Mouse (Mus musculus): Measurements from ENCODE around the gene Gm136. TPM values are rescaled to one million over a fixed set of nuclear protein-coding genes. Genes with fewer than 3 reads are reported as not detected.

The Gm136 gene
- not detected in 2 replicates for polyA plus RNA-seq (2015; fragmentation: Nextera tagmentation; extraction: Ambion mirVana)

- Histone ChIP-seq H3K4me1 (replicated peaks) (no peaks in the 10 kb centered on the region), H3K4me3 (replicated peaks) (no peak within 1 kb of the TSS), H3K9ac (no peak within 1 kb of the TSS), H3K27me3 (no peaks in the 10 kb centered on the region), H3K4me2 (no peak within 1 kb of the TSS), H3K27ac (replicated peaks) (no peak within 1 kb of the TSS), H3K9me3 (replicated peaks) (no peaks in the 10 kb centered on the region), H3K36me3 (replicated peaks) (no peaks in the 10 kb centered on the region)
- no peak for ATAC-seq (ENCODE audit: insufficient read depth)
- 29% methylated on average over 1 of the region's 1 CpGs for WGBS (ENCODE audit: insufficient replicate concordance)
Measured at GRCm38 (mm10) chr4:34756163-34756562, at the start of gene Gm136. TSS of gene Gm136 (minus strand) at chr4:34756263.

GRCm38 (mm10) chr4:34801166-34802034, 45.3 kb upstream of the Gm136 start:
- no peak overlapping the region for H3K27ac ChIP-seq (replicated peaks)
- H3K4me1 ChIP-seq (replicated peaks) = no peaks in the 10 kb centered on the region
- no peak overlapping the region for H3K4me3 ChIP-seq (replicated peaks)
- H3K9ac ChIP-seq = no peak overlapping the region
- 74% methylated on average over 14 of the region's 14 CpGs for WGBS (ENCODE audit: insufficient replicate concordance)
- H3K4me2 ChIP-seq = no peak overlapping the region
- peaks cover 11% of the 10 kb centered on the region for H3K36me3 ChIP-seq (replicated peaks)
- ATAC-seq (ENCODE audit: insufficient read depth) = no peak
- no peaks in the 10 kb centered on the region for H3K9me3 ChIP-seq (replicated peaks)
- no peaks in the 10 kb centered on the region for H3K27me3 ChIP-seq

GRCm38 (mm10) chr4:34798005-34798404, 41.9 kb upstream of the Gm136 start:
- H3K9me3 ChIP-seq (replicated peaks) = no peaks in the 10 kb centered on the region
- H3K36me3 ChIP-seq (replicated peaks) = no peaks in the 10 kb centered on the region

GRCm38 (mm10) chr4:34797294-34797983, 41.4 kb upstream of the Gm136 start:
- Histone ChIP-seq H3K27ac (replicated peaks) (no peak overlapping the region), H3K27me3 (no peaks in the 10 kb centered on the region), H3K9ac (no peak overlapping the region), H3K4me1 (replicated peaks) (no peaks in the 10 kb centered on the region; the same call in 1 of the 2 replicates), H3K36me3 (replicated peaks) (no peaks in the 10 kb centered on the region), H3K4me3 (replicated peaks) (no peak overlapping the region), H3K4me2 (no peak overlapping the region), H3K9me3 (replicated peaks) (no peaks in the 10 kb centered on the region)
- ATAC-seq (ENCODE audit: insufficient read depth) = no peak
- WGBS (ENCODE audit: insufficient replicate concordance) = 62% methylated on average over 8 of the region's 8 CpGs

More at GRCm38 (mm10) chr4:34798005-34798404, 41.9 kb upstream of the Gm136 start:
- no peak for ATAC-seq (ENCODE audit: insufficient read depth)
- WGBS (ENCODE audit: insufficient replicate concordance) = 71% methylated on average over 2 of the region's 2 CpGs
- Histone ChIP-seq H3K9ac (no peak overlapping the region), H3K27me3 (no peaks in the 10 kb centered on the region), H3K4me1 (replicated peaks) (no peaks in the 10 kb centered on the region; the same call in 1 of the 2 replicates), H3K27ac (replicated peaks) (no peak overlapping the region), H3K4me2 (no peak overlapping the region), H3K4me3 (replicated peaks) (no peak overlapping the region)

GRCm38 (mm10) chr4:34796294-34796693, 40.2 kb upstream of the Gm136 start:
- H3K9me3 ChIP-seq (replicated peaks) = no peaks in the 10 kb centered on the region
- ATAC-seq (ENCODE audit: insufficient read depth) = no peak
- H3K4me2 ChIP-seq = no peak overlapping the region
- H3K4me3 ChIP-seq (replicated peaks) = no peak overlapping the region
- 78% methylated on average over 5 of the region's 5 CpGs for WGBS (ENCODE audit: insufficient replicate concordance)
- H3K27me3 ChIP-seq = no peaks in the 10 kb centered on the region
- H3K9ac ChIP-seq = no peak overlapping the region
- no peaks in the 10 kb centered on the region for H3K36me3 ChIP-seq (replicated peaks)
- no peaks in the 10 kb centered on the region; the same call in 1 of the 2 replicates for H3K4me1 ChIP-seq (replicated peaks)
- H3K27ac ChIP-seq (replicated peaks) = no peak overlapping the region

- 55% methylated on average over 3 of the region's 3 CpGs for WGBS (ENCODE audit: insufficient replicate concordance)
- no peaks in the 10 kb centered on the region for H3K27me3 ChIP-seq
- H3K9me3 ChIP-seq (replicated peaks) = no peaks in the 10 kb centered on the region
- no peaks in the 10 kb centered on the region for H3K36me3 ChIP-seq (replicated peaks)
- no peak overlapping the region for H3K4me2 ChIP-seq
- H3K4me1 ChIP-seq (replicated peaks) = no peaks in the 10 kb centered on the region
- H3K9ac ChIP-seq = no peak overlapping the region
- H3K4me3 ChIP-seq (replicated peaks) = no peak overlapping the region
- no peak for ATAC-seq (ENCODE audit: insufficient read depth)
- no peak overlapping the region for H3K27ac ChIP-seq (replicated peaks)
Measured at GRCm38 (mm10) chr4:34786476-34786875, 30.4 kb upstream of the Gm136 start.

- Histone ChIP-seq H3K36me3 (replicated peaks) (no peaks in the 10 kb centered on the region), H3K9me3 (replicated peaks) (no peaks in the 10 kb centered on the region), H3K27me3 (no peaks in the 10 kb centered on the region), H3K4me3 (replicated peaks) (no peak overlapping the region), H3K9ac (no peak overlapping the region), H3K27ac (replicated peaks) (no peak overlapping the region), H3K4me1 (replicated peaks) (no peaks in the 10 kb centered on the region), H3K4me2 (no peak overlapping the region)
- 68% methylated on average over 2 of the region's 2 CpGs for WGBS (ENCODE audit: insufficient replicate concordance)
- ATAC-seq (ENCODE audit: insufficient read depth) = no peak
Measured at GRCm38 (mm10) chr4:34785646-34786045, 29.6 kb upstream of the Gm136 start.

GRCm38 (mm10) chr4:34784865-34785264, 28.8 kb upstream of the Gm136 start:
- no peak for ATAC-seq (ENCODE audit: insufficient read depth)
- H3K4me2 ChIP-seq = no peak overlapping the region
- H3K9ac ChIP-seq = no peak overlapping the region
- H3K36me3 ChIP-seq (replicated peaks) = no peaks in the 10 kb centered on the region
- H3K4me3 ChIP-seq (replicated peaks) = no peak overlapping the region
- H3K27ac ChIP-seq (replicated peaks) = no peak overlapping the region
- no peaks in the 10 kb centered on the region for H3K27me3 ChIP-seq
- 41% methylated on average over 5 of the region's 5 CpGs for WGBS (ENCODE audit: insufficient replicate concordance)
- H3K4me1 ChIP-seq (replicated peaks) = no peaks in the 10 kb centered on the region
- no peaks in the 10 kb centered on the region for H3K9me3 ChIP-seq (replicated peaks)

GRCm38 (mm10) chr4:34782730-34783129, 26.7 kb upstream of the Gm136 start:
- 28% methylated on average over 4 of the region's 4 CpGs for WGBS (ENCODE audit: insufficient replicate concordance)
- H3K4me1 ChIP-seq (replicated peaks) = peaks cover under 1% of the 10 kb centered on the region; the same call in 1 of the 2 replicates
- H3K27me3 ChIP-seq = no peaks in the 10 kb centered on the region
- H3K9ac ChIP-seq = no peak overlapping the region
- no peak overlapping the region for H3K4me3 ChIP-seq (replicated peaks)
- H3K4me2 ChIP-seq = no peak overlapping the region
- H3K9me3 ChIP-seq (replicated peaks) = no peaks in the 10 kb centered on the region
- no peaks in the 10 kb centered on the region for H3K36me3 ChIP-seq (replicated peaks)
- no peak for ATAC-seq (ENCODE audit: insufficient read depth)
- no peak overlapping the region for H3K27ac ChIP-seq (replicated peaks)

GRCm38 (mm10) chr4:34777677-34778527, 21.8 kb upstream of the Gm136 start, which contains the start of gene Smim8:
TSS of gene Smim8 (minus strand) at chr4:34778423.
- Histone ChIP-seq H3K9me3 (replicated peaks) (no peaks in the 10 kb centered on the region), H3K9ac (peak within 1 kb of the TSS; percentile 73), H3K27ac (replicated peaks) (peak within 1 kb of the TSS; percentile 82), H3K36me3 (replicated peaks) (no peaks in the 10 kb centered on the region), H3K4me2 (peak within 1 kb of the TSS; percentile 77), H3K4me1 (replicated peaks) (peaks cover 18% of the 10 kb centered on the region), H3K27me3 (no peaks in the 10 kb centered on the region), H3K4me3 (replicated peaks) (peak within 1 kb of the TSS; percentile 79)
- ATAC-seq (ENCODE audit: insufficient read depth) = peak; percentile 93
- WGBS (ENCODE audit: insufficient replicate concordance) = 4% methylated on average over 40 of the region's 40 CpGs
